Mouse (Mus musculus) neural tube, embryonic 15.5 days (tissue): ENCODE measurements at regions not wholly inside any gene's neighbourhood (a gene's known extent, or its start where the extent isn't known, plus 50 kb on each side); places are given as distances from the start of the nearest gene placed in this dataset.

Experiments
- ATAC-seq: fragments of 200-750 bp; cut with Nextera tagmentation; 2 replicates; pipeline ENCODE4 v1.8.0; 2017; ENCODE audit warnings: mild to moderate bottlenecking, moderate TSS enrichment, moderate library complexity; ENCODE audit not compliant: low FRiP score
- H3K27ac ChIP-seq: fragments of 300-500 bp; sonication (generic); replicated peaks from 2 replicates; pipeline ENCODE4 v1.5.1; 2015; ENCODE audit warnings: mild to moderate bottlenecking, inconsistent platforms
- H3K27me3 ChIP-seq: fragments of 300-500 bp; sonication (generic); replicated peaks from 2 replicates; pipeline ENCODE4 v1.6.1; 2015; ENCODE audit warnings: inconsistent platforms
- H3K36me3 ChIP-seq: fragments of 300-500 bp; sonication (generic); 2 replicates; pipeline ENCODE4 v1.6.1; 2015; ENCODE audit warnings: inconsistent platforms
- H3K4me1 ChIP-seq: fragments of 300-500 bp; sonication (generic); 2 replicates; pipeline ENCODE4 v1.6.1; 2015; ENCODE audit warnings: inconsistent platforms
- H3K4me2 ChIP-seq: fragments of 300-500 bp; sonication (generic); 2 replicates; pipeline ENCODE4 v1.6.1; 2015; ENCODE audit warnings: inconsistent platforms, mild to moderate bottlenecking, moderate library complexity
- H3K4me3 ChIP-seq: fragments of 300-500 bp; sonication (generic); replicated peaks from 2 replicates; pipeline ENCODE4 v1.5.1; 2015; ENCODE audit warnings: mild to moderate bottlenecking, inconsistent platforms
- H3K9ac ChIP-seq: fragments of 300-500 bp; sonication (generic); replicated peaks from 2 replicates; pipeline ENCODE4 v1.6.1; 2015; ENCODE audit warnings: mild to moderate bottlenecking, inconsistent platforms
- H3K9me3 ChIP-seq: fragments of 300-500 bp; sonication (generic); replicated peaks from 2 replicates; pipeline ENCODE4 v1.6.1; 2016; ENCODE audit warnings: inconsistent platforms
- WGBS: fragments of 180-500 bp; shearing (Covaris S2); methylation state at CpG from one replicate; pipeline ENCODE4 v1.1.7; 2015; ENCODE audit warnings: mixed read lengths; 5-methylcytosine and 5-hydroxymethylcytosine counted together

- no peak overlapping the region for H3K4me3 ChIP-seq
- no peaks in the 10 kb centered on the region for H3K9me3 ChIP-seq
- H3K27me3 ChIP-seq: no peaks in the 10 kb centered on the region
- H3K27ac ChIP-seq: no peak overlapping the region
- no peak overlapping the region for H3K9ac ChIP-seq
- peaks cover 12% of the 10 kb centered on the region for H3K4me1 ChIP-seq
- no peaks in the 10 kb centered on the region for H3K36me3 ChIP-seq
- WGBS: 72% methylated on average over 7 of the region's 7 CpGs
- ATAC-seq: no peak
- H3K4me2 ChIP-seq: no peak overlapping the region
Observed at GRCm38 (mm10) chr13:44625792-44626191, 103.5 kb upstream of the Jarid2 start.

- Histone ChIP-seq H3K4me1 (peaks cover 12% of the 10 kb centered on the region), H3K27me3 (no peaks in the 10 kb centered on the region), H3K27ac (no peak overlapping the region), H3K4me2 (no peak overlapping the region), H3K9ac (no peak overlapping the region), H3K4me3 (no peak overlapping the region), H3K36me3 (no peaks in the 10 kb centered on the region), H3K9me3 (no peaks in the 10 kb centered on the region)
- no peak for ATAC-seq
- 38% methylated on average over 11 of the region's 11 CpGs for WGBS
Observed at GRCm38 (mm10) chr13:44626806-44627205, 102.5 kb upstream of the Jarid2 start.

DNA sequence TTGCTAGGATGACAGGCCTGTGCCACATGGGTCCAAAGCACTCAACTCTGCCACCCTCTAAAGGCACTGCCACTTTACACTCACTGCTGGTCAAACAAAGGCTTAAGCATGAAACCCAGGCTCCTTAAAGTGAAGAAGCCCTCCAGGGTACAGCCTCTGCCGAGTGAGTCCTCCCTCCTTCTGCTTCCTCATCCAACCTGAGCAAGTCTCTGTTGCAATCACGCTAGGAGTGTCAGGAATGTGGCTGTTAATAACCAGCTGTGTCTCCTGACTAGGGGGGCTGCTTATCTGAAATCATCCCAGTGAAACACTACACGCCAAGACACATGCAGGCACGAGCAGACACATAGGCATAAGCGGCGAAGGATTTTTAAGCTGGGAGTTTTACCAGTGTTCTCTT, 99.2 kb upstream of the Jarid2 start:
- no peak overlapping the region for H3K4me2 ChIP-seq
- no peak overlapping the region for H3K4me3 ChIP-seq
- no peaks in the 10 kb centered on the region for H3K27me3 ChIP-seq
- no peak overlapping the region for H3K9ac ChIP-seq
- ATAC-seq: no peak
- no peak overlapping the region for H3K27ac ChIP-seq
- 43% methylated on average over 6 of the region's 6 CpGs for WGBS
- peaks cover 11% of the 10 kb centered on the region for H3K4me1 ChIP-seq
- H3K9me3 ChIP-seq: no peaks in the 10 kb centered on the region
- no peaks in the 10 kb centered on the region for H3K36me3 ChIP-seq

GRCm38 (mm10) chr13:44634616-44635015, 94.7 kb upstream of the Jarid2 start:
- no peak overlapping the region for H3K9ac ChIP-seq
- H3K9me3 ChIP-seq: no peaks in the 10 kb centered on the region
- WGBS: 8% methylated on average over 11 of the region's 11 CpGs
- H3K4me1 ChIP-seq: peaks cover 18% of the 10 kb centered on the region
- H3K27me3 ChIP-seq: no peaks in the 10 kb centered on the region
- ATAC-seq: no peak
- no peak overlapping the region for H3K4me3 ChIP-seq
- no peaks in the 10 kb centered on the region for H3K36me3 ChIP-seq
- no peak overlapping the region for H3K27ac ChIP-seq
- peak overlapping the region; percentile 38 for H3K4me2 ChIP-seq

DNA sequence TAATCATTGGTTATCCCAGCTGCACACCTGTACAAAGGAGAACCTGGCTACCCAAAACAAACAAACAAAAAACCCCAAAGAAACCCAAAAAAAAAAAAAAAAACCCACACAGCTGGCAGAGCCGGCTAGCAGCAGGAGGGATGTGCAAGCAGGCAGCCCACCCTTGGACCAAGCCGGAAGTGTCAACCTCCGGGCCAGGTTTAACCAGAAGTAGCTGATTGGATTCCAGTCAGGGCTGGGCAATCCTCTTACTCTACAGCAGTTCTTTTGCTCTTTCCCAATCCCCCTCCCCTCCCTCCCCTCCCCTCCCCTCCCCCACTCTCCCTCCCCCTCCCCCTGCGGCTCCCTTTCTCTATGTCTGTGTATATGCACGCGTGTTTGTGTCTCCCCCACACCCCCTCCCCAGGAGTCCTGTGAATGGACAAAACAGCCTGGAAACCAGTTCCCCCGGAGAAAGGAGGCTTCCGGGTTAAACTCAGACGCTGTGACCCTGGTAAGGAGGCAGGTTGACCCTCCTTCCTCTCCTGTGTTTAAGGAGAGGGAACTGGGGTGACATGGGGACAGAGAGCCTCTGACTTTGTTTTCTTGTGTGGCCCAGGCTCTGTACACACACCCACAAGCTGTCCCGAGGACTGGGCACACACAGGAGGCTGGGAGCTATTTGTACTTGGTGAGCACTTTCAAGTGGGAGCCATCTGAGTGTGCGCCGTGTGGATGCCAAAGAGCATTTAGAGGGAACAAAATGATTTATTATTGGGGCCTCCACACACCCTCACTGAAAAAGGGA, 93.9 kb upstream of the Jarid2 start:
- no peak overlapping the region for H3K27ac ChIP-seq
- H3K27me3 ChIP-seq: no peaks in the 10 kb centered on the region
- H3K4me3 ChIP-seq: no peak overlapping the region
- H3K9me3 ChIP-seq: no peaks in the 10 kb centered on the region
- 2% methylated on average over 12 of the region's 12 CpGs for WGBS
- H3K4me2 ChIP-seq: peak overlapping the region; percentile 38
- H3K36me3 ChIP-seq: no peaks in the 10 kb centered on the region
- ATAC-seq: no peak; the same call in 1 of the 2 replicates
- H3K4me1 ChIP-seq: peaks cover 15% of the 10 kb centered on the region
- no peak overlapping the region for H3K9ac ChIP-seq

DNA sequence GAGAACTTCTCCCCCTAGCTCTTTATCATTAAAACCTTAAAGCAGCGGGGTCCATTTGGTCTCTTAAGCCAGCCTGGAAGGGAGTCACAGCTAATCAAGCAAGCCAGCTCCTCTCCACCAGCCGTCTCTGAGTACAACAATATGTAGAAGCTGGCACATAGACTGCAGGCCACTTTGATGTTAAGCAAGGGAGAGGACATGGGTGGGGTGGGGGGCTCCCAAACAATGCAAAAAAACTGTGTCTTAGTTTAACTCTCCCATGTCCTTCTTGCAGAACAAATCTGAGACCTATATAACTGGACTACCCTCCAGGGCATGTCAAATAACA, 93.3 kb upstream of the Jarid2 start:
- Histone ChIP-seq H3K9me3 (no peaks in the 10 kb centered on the region), H3K27ac (no peak overlapping the region), H3K9ac (no peak overlapping the region), H3K36me3 (no peaks in the 10 kb centered on the region), H3K4me1 (peaks cover 15% of the 10 kb centered on the region), H3K4me3 (no peak overlapping the region), H3K27me3 (no peaks in the 10 kb centered on the region), H3K4me2 (no peak overlapping the region)
- ATAC-seq: no peak
- WGBS: 10% methylated on average over 2 of the region's 2 CpGs

- H3K27me3 ChIP-seq: no peaks in the 10 kb centered on the region
- WGBS: 91% methylated on average over 7 of the region's 7 CpGs
- no peaks in the 10 kb centered on the region for H3K9me3 ChIP-seq
- no peak overlapping the region for H3K9ac ChIP-seq
- no peak overlapping the region for H3K4me2 ChIP-seq
- no peaks in the 10 kb centered on the region for H3K4me1 ChIP-seq
- no peaks in the 10 kb centered on the region for H3K36me3 ChIP-seq
- H3K27ac ChIP-seq: no peak overlapping the region
- ATAC-seq: no peak
- H3K4me3 ChIP-seq: no peak overlapping the region
Observed at GRCm38 (mm10) chr13:44642361-44642760, 86.9 kb upstream of the Jarid2 start.

DNA sequence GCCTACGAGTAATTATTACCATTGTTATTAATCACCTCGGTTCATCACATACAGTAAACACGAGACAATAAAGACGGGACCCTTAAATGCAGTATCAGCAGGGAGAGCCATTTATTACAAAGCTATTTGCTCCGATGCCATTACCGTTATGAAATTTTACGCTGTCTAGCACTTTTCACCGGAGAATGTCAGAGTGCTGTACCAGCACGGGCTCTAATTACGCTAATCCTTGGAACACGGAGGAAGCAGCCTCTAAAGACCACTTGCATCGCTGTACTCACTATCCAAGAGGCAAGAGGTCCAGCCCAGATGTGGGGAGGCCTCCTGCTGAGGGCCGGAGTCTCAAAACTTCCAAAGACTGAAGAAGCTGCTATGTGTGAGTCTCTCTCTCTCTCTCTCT, 79.2 kb upstream of the Jarid2 start:
- Histone ChIP-seq H3K27me3 (no peaks in the 10 kb centered on the region), H3K4me2 (peak overlapping the region; percentile 45), H3K27ac (no peak overlapping the region), H3K4me3 (no peak overlapping the region), H3K9ac (no peak overlapping the region), H3K4me1 (peaks cover 16% of the 10 kb centered on the region), H3K36me3 (no peaks in the 10 kb centered on the region), H3K9me3 (no peaks in the 10 kb centered on the region)
- WGBS: 14% methylated on average over 13 of the region's 13 CpGs
- peak; percentile 63; the same call in 1 of the 2 replicates for ATAC-seq

DNA sequence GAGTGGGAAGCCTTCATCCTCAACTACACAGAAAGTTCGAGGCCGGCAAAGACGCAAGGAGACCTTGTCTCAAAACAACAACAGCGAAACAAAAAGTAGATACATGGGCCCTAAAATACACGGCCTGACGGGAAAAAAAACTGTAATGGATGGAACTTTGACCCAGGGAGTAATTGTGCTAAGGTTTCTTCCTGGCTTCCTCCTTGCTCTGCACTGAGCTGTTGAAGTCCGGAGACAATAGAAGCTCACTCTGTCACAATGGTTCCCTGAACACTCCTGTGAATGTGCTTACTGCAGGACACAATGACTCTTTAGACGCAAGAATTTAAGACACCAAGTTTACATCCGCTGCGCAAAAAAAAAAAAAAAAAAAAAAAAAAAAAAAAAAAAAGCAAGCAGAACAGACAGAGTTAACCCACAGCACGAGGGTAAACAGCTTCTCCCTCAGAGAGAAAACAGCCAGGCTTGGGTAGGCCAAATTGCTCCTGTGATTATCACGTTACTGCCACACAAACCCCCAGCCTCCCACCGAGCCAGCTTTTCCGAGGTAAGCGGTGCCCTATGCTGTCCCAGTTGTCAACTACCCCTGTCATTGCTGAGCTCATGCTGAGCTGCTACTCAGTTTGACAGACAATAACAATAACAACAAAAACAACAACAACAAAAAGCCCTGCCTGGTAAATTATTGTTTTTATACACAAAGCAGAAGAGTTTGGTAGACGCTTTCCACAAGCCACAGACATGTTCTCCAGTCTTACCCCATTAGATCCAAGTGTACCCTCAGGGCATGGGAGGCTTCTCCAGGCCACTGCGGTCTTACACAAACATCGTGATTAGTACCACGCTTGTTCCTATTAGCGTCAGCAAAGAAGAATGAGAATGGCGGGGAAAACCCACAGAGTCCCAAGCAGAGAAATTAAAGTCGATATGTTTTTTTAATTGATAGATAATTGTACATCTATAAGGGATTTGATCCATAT, 77.7 kb upstream of the Jarid2 start:
- 16% methylated on average over 22 of the region's 22 CpGs for WGBS
- no peak overlapping the region for H3K27ac ChIP-seq
- ATAC-seq: no peak
- H3K4me2 ChIP-seq: no peak overlapping the region
- peaks cover 16% of the 10 kb centered on the region for H3K4me1 ChIP-seq
- H3K9ac ChIP-seq: no peak overlapping the region
- H3K36me3 ChIP-seq: no peaks in the 10 kb centered on the region
- no peak overlapping the region for H3K4me3 ChIP-seq
- H3K27me3 ChIP-seq: no peaks in the 10 kb centered on the region
- no peaks in the 10 kb centered on the region for H3K9me3 ChIP-seq

- no peak overlapping the region for H3K4me3 ChIP-seq
- 47% methylated on average over 10 of the region's 10 CpGs for WGBS
- no peak for ATAC-seq
- no peak overlapping the region for H3K9ac ChIP-seq
- no peaks in the 10 kb centered on the region for H3K9me3 ChIP-seq
- no peak overlapping the region for H3K4me2 ChIP-seq
- peaks cover 3% of the 10 kb centered on the region; the same call in 1 of the 2 replicates for H3K4me1 ChIP-seq
- H3K36me3 ChIP-seq: no peaks in the 10 kb centered on the region
- no peaks in the 10 kb centered on the region for H3K27me3 ChIP-seq
- H3K27ac ChIP-seq: no peak overlapping the region
Observed at GRCm38 (mm10) chr13:44657905-44658414, 71.3 kb upstream of the Jarid2 start.

DNA sequence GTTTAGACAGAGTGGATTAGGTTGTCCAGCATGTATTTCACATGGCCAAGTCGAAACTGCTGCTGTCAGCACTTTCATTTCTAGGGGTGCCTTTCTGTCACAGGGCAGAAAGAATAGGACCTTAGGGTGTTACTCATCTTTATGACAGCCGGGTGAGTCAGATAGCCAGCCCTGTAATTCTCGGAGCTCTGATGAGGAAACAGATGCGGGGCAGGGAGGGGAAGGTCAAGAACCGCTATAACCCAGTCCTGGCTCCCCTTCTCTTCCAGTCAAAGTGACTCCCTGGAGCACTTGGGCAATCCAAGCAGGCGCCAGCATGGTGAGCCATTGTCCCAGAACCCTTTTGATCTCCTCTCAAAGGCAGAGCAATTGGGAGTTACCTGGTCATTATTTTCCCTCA, 69.4 kb upstream of the Jarid2 start:
- Histone ChIP-seq H3K4me3 (no peak overlapping the region), H3K9me3 (no peaks in the 10 kb centered on the region), H3K4me2 (no peak overlapping the region), H3K27ac (no peak overlapping the region), H3K27me3 (no peaks in the 10 kb centered on the region), H3K36me3 (no peaks in the 10 kb centered on the region), H3K4me1 (peaks cover 3% of the 10 kb centered on the region; the same call in 1 of the 2 replicates), H3K9ac (no peak overlapping the region)
- WGBS: 46% methylated on average over 6 of the region's 6 CpGs
- ATAC-seq: no peak

- no peaks in the 10 kb centered on the region for H3K9me3 ChIP-seq
- H3K27ac ChIP-seq: no peak overlapping the region
- no peak for ATAC-seq
- peaks cover 1% of the 10 kb centered on the region; the same call in 1 of the 2 replicates for H3K4me1 ChIP-seq
- no peak overlapping the region for H3K9ac ChIP-seq
- 93% methylated on average over 11 of the region's 11 CpGs for WGBS
- H3K4me3 ChIP-seq: no peak overlapping the region
- no peak overlapping the region for H3K4me2 ChIP-seq
- no peaks in the 10 kb centered on the region for H3K36me3 ChIP-seq
- H3K27me3 ChIP-seq: no peaks in the 10 kb centered on the region
Observed at GRCm38 (mm10) chr13:44663062-44663461, 66.2 kb upstream of the Jarid2 start.
